Mouse (Mus musculus) heart, adult 2 months (tissue): ENCODE data around the gene Akap12.

ENCODE experiments used
- CTCF ChIP-seq: fragments of 200-600 bp; IDR thresholded peaks from 2 replicates; pipeline ENCODE4 v1.8.1; 2022; ENCODE audit warnings: antibody characterized with exemption, mild to moderate bottlenecking, moderate library complexity
- EP300 ChIP-seq: fragments of 200-500 bp; IDR thresholded peaks from 2 replicates; pipeline ENCODE4 v1.6.1; 2011; ENCODE audit warnings: low read depth, low read length, control low read depth; ENCODE audit not compliant: insufficient read depth
- POLR2A ChIP-seq: fragments of 200-500 bp; IDR thresholded peaks from 2 replicates; pipeline ENCODE4 v1.6.1; 2011; ENCODE audit warnings: mild to moderate bottlenecking, low read depth, low read length, control low read depth; ENCODE audit not compliant: insufficient read depth

GRCm38 (mm10) chr10:4266931-4267310, 741 bp downstream of the Akap12 start:
- no peak for TF ChIP-seq CTCF
- no peak for TF ChIP-seq POLR2A
- no peak for TF ChIP-seq EP300
